Mouse (Mus musculus): ENCODE data around the gene Rcan3. TPM values are rescaled to one million over a fixed set of nuclear protein-coding genes. Genes with fewer than 3 reads are reported as not detected.

Gene Rcan3
- polyA plus RNA-seq, 1 experiment, result 8.4 TPM

- no peak for DNase-seq (ENCODE audit: low read depth, low spot score)
- WGBS, result 91% methylated on average over 21 of the region's 21 CpGs
Measured at GRCm38 (mm10) chr4:135419996-135420395, 13.7 kb downstream of the Rcan3 start.

- no peak for DNase-seq (ENCODE audit: low read depth, low spot score)
- WGBS, result 90% methylated on average over 21 of the region's 21 CpGs
Measured at GRCm38 (mm10) chr4:135416367-135416766, 17.3 kb downstream of the Rcan3 start.

- WGBS, result 77% methylated on average over 8 of the region's 8 CpGs
- no peak for DNase-seq (ENCODE audit: low read depth, low spot score)
Measured at GRCm38 (mm10) chr4:135413491-135413890, 20.2 kb downstream of the Rcan3 start.

- 22% methylated on average over 4 of the region's 4 CpGs for WGBS
- DNase-seq (ENCODE audit: low read depth, low spot score), result no peak
Measured at GRCm38 (mm10) chr4:135411633-135412032, 22.0 kb downstream of the Rcan3 start.

GRCm38 (mm10) chr4:135406180-135406579, 27.5 kb downstream of the Rcan3 start:
- 19% methylated on average over 5 of the region's 5 CpGs for WGBS
- no peak for DNase-seq (ENCODE audit: low read depth, low spot score)

- 81% methylated on average over 2 of the region's 2 CpGs for WGBS
- no peak for DNase-seq (ENCODE audit: low read depth, low spot score)
Measured at GRCm38 (mm10) chr4:135404916-135405315, 28.7 kb downstream of the Rcan3 start.

- no peak for DNase-seq (ENCODE audit: low read depth, low spot score)
- WGBS, result 81% methylated on average over 10 of the region's 10 CpGs
Measured at GRCm38 (mm10) chr4:135404048-135404447, 29.6 kb downstream of the Rcan3 start.

GRCm38 (mm10) chr4:135401881-135402280, 31.8 kb downstream of the Rcan3 start:
- no peak for DNase-seq (ENCODE audit: low read depth, low spot score)
- 32% methylated on average over 7 of the region's 7 CpGs for WGBS

GRCm38 (mm10) chr4:135397991-135398390, 35.7 kb downstream of the Rcan3 start, which contains the start of gene Ncmap:
TSS of gene Ncmap (minus strand) at chr4:135398227.
- DNase-seq (ENCODE audit: low read depth, low spot score), result no peak
- 1% methylated on average over 29 of the region's 29 CpGs for WGBS

GRCm38 (mm10) chr4:135397551-135397950, 36.1 kb downstream of the Rcan3 start:
- 8% methylated on average over 16 of the region's 16 CpGs for WGBS
- no peak for DNase-seq (ENCODE audit: low read depth, low spot score)

- WGBS, result 94% methylated on average over 5 of the region's 5 CpGs
- no peak for DNase-seq (ENCODE audit: low read depth, low spot score)
Measured at GRCm38 (mm10) chr4:135396303-135396702, 37.4 kb downstream of the Rcan3 start.

GRCm38 (mm10) chr4:135395375-135395774, 38.3 kb downstream of the Rcan3 start:
- no peak for DNase-seq (ENCODE audit: low read depth, low spot score)
- WGBS, result 30% methylated on average over 4 of the region's 4 CpGs

- no peak for DNase-seq (ENCODE audit: low read depth, low spot score)
- WGBS, result 77% methylated on average over 7 of the region's 7 CpGs
Measured at GRCm38 (mm10) chr4:135394666-135395065, 39.0 kb downstream of the Rcan3 start.

GRCm38 (mm10) chr4:135393381-135393780, 40.3 kb downstream of the Rcan3 start:
- WGBS, result 66% methylated on average over 6 of the region's 6 CpGs

GRCm38 (mm10) chr4:135392801-135393200, 40.9 kb downstream of the Rcan3 start:
- no peak for DNase-seq (ENCODE audit: low read depth, low spot score)
- 89% methylated on average over 3 of the region's 3 CpGs for WGBS

More at GRCm38 (mm10) chr4:135393381-135393780, 40.3 kb downstream of the Rcan3 start:
- no peak for DNase-seq (ENCODE audit: low read depth, low spot score)

GRCm38 (mm10) chr4:135391014-135391413, 42.6 kb downstream of the Rcan3 start:
- 39% methylated on average over 6 of the region's 6 CpGs for WGBS

GRCm38 (mm10) chr4:135385614-135386013, 48.0 kb downstream of the Rcan3 start:
- WGBS, result 14% methylated on average over 10 of the region's 10 CpGs
- no peak for DNase-seq (ENCODE audit: low read depth, low spot score)

More at GRCm38 (mm10) chr4:135391014-135391413, 42.6 kb downstream of the Rcan3 start:
- no peak for DNase-seq (ENCODE audit: low read depth, low spot score)

GRCm38 (mm10) chr4:135382316-135382715, 51.3 kb downstream of the Rcan3 start:
- DNase-seq (ENCODE audit: low read depth, low spot score), result peak; percentile 45
- WGBS, result 2% methylated on average over 14 of the region's 14 CpGs

- no peak for DNase-seq (ENCODE audit: low read depth, low spot score)
- WGBS, result 78% methylated on average over 8 of the region's 8 CpGs
Measured at GRCm38 (mm10) chr4:135381355-135381754, 52.3 kb downstream of the Rcan3 start.

GRCm38 (mm10) chr4:135377241-135377640, 56.4 kb downstream of the Rcan3 start:
- WGBS, result 80% methylated on average over 11 of the region's 11 CpGs
- DNase-seq (ENCODE audit: low read depth, low spot score), result no peak

GRCm38 (mm10) chr4:135375444-135375843, 58.2 kb downstream of the Rcan3 start:
- DNase-seq (ENCODE audit: low read depth, low spot score), result no peak
- 73% methylated on average over 3 of the region's 3 CpGs for WGBS

- DNase-seq (ENCODE audit: low read depth, low spot score), result no peak
- WGBS, result 88% methylated on average over 5 of the region's 5 CpGs
Measured at GRCm38 (mm10) chr4:135373299-135373698, 60.4 kb downstream of the Rcan3 start.

Data from large intestine, adult 2 months (tissue).